Mouse (Mus musculus) spleen, adult 2 months (tissue): Measurements from ENCODE around the gene Fam181a.

Experiments
- CTCF ChIP-seq: fragments of 200-500 bp; IDR thresholded peaks from 2 replicates; pipeline ENCODE4 v1.5.1; 2011; ENCODE audit warnings: mild to moderate bottlenecking, inconsistent platforms; ENCODE audit not compliant: insufficient read depth, insufficient read length, insufficient replicate concordance; ENCODE audit errors: extremely low read depth
- POLR2A ChIP-seq: fragments of 200-500 bp; IDR thresholded peaks from 2 replicates; pipeline ENCODE4 v1.6.1; 2011; ENCODE audit warnings: low read depth, low read length, inconsistent platforms

GRCm38 (mm10) chr12:103332879-103333278, 22.1 kb downstream of the Fam181a start:
- TF ChIP-seq CTCF (no peak), POLR2A (no peak)
